Mouse (Mus musculus) frontal cortex, postnatal 14 days (tissue): ENCODE data around the gene Obox8.

Source experiments
- DNase-seq, 2 experiments: peaks; one replicate each; pipeline ENCODE4 v3.0.0; 2022; ENCODE audit warnings: low spot score in 2 of 2

Gene Obox8

GRCm38 (mm10) chr7:14333457-14333856 lies at the start of gene Obox8:
Obox8 (minus strand) TSS chr7:14333557.
- DNase-seq, result no peak

GRCm38 (mm10) chr7:14317209-14317608 lies 16.1 kb downstream of the Obox8 start:
- DNase-seq, result no peak

GRCm38 (mm10) chr7:14308671-14309070 lies 24.7 kb downstream of the Obox8 start:
- DNase-seq, result no peak

GRCm38 (mm10) chr7:14307571-14307970 lies 25.8 kb downstream of the Obox8 start:
- no peak for DNase-seq
